Mouse (Mus musculus) heart, embryonic 10.5 days (tissue): ENCODE data around the gene Barx1. TPM values are rescaled to one million over a fixed set of nuclear protein-coding genes. Genes with fewer than 3 reads are reported as not detected.
A peak's percentile ranks its signal among the peaks of the same experiment; 100 is the strongest.

Experiments used
- DNase-seq: peaks from one replicate; pipeline ENCODE4 v3.0.0-alpha.2; 2017; ENCODE audit warnings: low spot score
- H3K27ac ChIP-seq: fragments of 300-500 bp; sonication (generic); 2 replicates; pipeline ENCODE4 v1.5.1; 2016; ENCODE audit warnings: mild to moderate bottlenecking
- H3K27me3 ChIP-seq: fragments of 300-500 bp; sonication (generic); 2 replicates; pipeline ENCODE4 v1.6.1; 2016; ENCODE audit warnings: mild to moderate bottlenecking; ENCODE audit not compliant: poor library complexity, insufficient read depth, severe bottlenecking
- H3K36me3 ChIP-seq: fragments of 300-500 bp; sonication (generic); 2 replicates; pipeline ENCODE4 v1.6.1; 2016; ENCODE audit warnings: mild to moderate bottlenecking, moderate library complexity
- H3K4me1 ChIP-seq: fragments of 300-500 bp; sonication (generic); 2 replicates; pipeline ENCODE4 v1.6.1; 2016; ENCODE audit warnings: mild to moderate bottlenecking
- H3K4me3 ChIP-seq: fragments of 300-500 bp; sonication (generic); 2 replicates; pipeline ENCODE4 v1.5.1; 2016; ENCODE audit warnings: mild to moderate bottlenecking, moderate library complexity
- H3K9me3 ChIP-seq: fragments of 300-500 bp; sonication (generic); 2 replicates; pipeline ENCODE4 v1.6.1; 2016; ENCODE audit warnings: mild to moderate bottlenecking, moderate library complexity
- WGBS: fragments of 180-500 bp; shearing (Covaris S2); methylation state at CpG from one replicate; pipeline ENCODE4 v1.1.7; 2016; 5-methylcytosine and 5-hydroxymethylcytosine counted together
- polyA plus RNA-seq: library from polyadenylated mRNA; unstranded; fragments of >200 nt; fragmentation: Nextera tagmentation; extraction: Ambion mirVana; gene quantifications from 2 replicates; pipeline ENCODE4 v1.2.1, GENCODE M21; 2016

Barx1 gene
- polyA plus RNA-seq, 1 experiment from 2014 or later = 11.7 TPM

DNA sequence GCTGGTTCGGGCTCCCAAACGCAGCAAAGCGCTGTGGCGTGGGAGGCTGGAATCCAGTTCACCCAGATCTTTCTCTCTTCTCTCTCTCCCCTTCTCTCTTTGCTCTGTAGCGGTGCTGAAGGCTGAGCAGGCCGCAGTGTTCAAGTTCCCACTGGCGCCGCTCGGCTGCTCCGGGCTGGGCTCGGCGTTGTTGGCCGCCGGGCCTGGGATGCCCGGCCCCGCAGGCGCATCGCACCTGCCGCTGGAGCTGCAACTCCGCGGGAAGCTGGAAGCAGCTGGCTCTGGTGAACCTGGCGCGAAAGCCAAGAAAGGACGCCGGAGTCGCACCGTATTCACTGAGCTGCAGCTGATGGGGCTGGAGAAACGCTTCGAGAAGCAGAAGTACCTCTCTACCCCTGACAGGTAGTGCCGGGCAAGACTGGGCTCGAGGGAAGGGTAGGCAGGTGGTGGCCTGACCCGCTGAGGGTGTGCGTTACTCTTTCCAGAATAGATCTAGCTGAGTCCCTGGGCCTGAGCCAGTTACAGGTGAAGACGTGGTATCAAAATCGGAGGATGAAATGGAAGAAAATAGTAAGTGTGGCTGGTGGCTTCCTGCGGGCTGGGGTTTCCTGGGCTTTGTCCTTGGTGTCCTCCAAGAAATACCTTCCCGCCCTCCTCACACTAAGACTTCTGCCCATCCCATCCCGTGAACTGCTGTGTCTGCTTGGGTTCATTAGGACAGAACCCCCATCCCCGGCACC is 2.3 kb downstream of the Barx1 start:
- H3K4me1 ChIP-seq = peaks cover 55% of the 10 kb centered on the region
- 2% methylated on average over 39 of the region's 39 CpGs for WGBS

DNA sequence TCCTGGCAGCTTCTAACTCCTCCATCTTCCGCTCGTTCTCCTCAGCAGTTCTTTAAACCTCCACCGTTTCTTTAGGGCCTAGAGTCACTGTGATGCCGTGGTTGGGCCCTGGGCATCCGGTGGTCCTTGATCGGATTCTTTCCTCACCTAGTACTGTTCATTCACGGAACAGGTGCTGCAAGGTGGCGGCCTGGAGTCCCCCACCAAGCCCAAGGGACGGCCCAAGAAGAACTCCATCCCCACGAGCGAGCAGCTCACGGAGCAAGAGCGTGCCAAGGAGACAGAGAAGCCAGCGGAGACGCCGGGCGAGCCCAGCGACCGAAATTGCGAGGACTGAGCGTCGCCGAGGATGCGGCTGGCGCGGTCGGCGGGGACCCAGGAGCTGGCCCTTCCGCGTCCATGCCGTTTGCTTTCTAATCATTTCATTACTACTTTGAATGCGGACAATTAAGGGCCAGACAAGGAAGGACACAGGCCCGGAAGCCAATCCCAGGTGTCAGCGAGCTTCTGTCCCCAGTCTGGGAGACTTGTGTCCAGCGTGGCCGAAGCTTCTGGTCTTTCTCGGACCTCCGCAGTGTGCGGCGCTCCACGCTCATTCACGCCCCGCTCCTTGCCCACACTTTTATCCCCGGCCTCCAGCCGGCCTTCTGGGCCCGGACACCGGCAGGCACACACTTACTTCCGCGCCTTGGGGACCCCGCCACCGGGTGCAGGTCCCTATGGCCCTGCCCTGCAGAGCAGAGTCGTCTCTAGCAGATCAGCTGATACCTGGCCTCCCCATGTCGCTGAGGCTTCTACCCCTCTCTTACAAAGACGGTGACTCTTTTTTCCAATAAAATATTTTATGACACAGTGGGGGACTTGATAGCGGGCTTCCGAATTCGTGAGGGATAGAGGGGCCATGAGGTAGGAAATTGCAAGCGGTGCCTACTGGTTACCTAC is 3.1 kb downstream of the Barx1 start:
- no peaks in the 10 kb centered on the region for H3K36me3 ChIP-seq
- no peak for DNase-seq
- H3K4me3 ChIP-seq = peak overlapping the region; percentile 32
- H3K4me1 ChIP-seq = peaks cover 50% of the 10 kb centered on the region
- H3K27ac ChIP-seq = no peak overlapping the region
- H3K27me3 ChIP-seq = peaks cover 100% of the 10 kb centered on the region
- 3% methylated on average over 58 of the region's 58 CpGs for WGBS
- no peaks in the 10 kb centered on the region for H3K9me3 ChIP-seq

More for the DNA sequence above, 2.3 kb downstream of the Barx1 start:
- Histone ChIP-seq H3K9me3 (no peaks in the 10 kb centered on the region), H3K4me3 (peak overlapping the region; percentile 32; the same call in 1 of the 2 replicates), H3K36me3 (no peaks in the 10 kb centered on the region), H3K27me3 (peaks cover 100% of the 10 kb centered on the region), H3K27ac (0 out of 2 replicates have a peak overlapping the region, but pooled peaks have one; percentile 26)
- DNase-seq = no peak

DNA sequence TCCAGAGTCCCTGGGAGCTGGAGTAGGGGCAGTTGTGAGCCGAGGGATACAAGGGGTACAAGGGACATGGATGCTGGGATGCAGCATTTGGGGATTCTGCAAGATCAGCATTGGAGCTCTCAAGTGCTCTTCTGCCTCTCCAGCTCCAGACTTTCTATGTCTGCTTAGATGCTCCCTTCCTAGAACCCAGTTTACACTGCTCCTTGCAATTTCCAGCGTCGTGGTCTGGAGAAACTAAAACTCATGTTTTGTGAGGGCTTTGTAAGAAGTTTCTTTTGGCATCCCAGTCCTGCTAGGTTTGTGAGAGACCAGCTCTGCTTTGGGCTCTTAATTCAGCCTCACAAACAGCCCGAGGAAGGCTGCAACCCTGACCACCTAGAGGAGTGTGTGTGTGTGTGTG is 4.7 kb downstream of the Barx1 start:
- Histone ChIP-seq H3K27ac (no peak overlapping the region), H3K4me1 (peaks cover 48% of the 10 kb centered on the region), H3K4me3 (no peak overlapping the region), H3K9me3 (no peaks in the 10 kb centered on the region), H3K36me3 (no peaks in the 10 kb centered on the region), H3K27me3 (peaks cover 100% of the 10 kb centered on the region)
- WGBS = 10% methylated on average over 4 of the region's 4 CpGs
- DNase-seq = no peak

DNA sequence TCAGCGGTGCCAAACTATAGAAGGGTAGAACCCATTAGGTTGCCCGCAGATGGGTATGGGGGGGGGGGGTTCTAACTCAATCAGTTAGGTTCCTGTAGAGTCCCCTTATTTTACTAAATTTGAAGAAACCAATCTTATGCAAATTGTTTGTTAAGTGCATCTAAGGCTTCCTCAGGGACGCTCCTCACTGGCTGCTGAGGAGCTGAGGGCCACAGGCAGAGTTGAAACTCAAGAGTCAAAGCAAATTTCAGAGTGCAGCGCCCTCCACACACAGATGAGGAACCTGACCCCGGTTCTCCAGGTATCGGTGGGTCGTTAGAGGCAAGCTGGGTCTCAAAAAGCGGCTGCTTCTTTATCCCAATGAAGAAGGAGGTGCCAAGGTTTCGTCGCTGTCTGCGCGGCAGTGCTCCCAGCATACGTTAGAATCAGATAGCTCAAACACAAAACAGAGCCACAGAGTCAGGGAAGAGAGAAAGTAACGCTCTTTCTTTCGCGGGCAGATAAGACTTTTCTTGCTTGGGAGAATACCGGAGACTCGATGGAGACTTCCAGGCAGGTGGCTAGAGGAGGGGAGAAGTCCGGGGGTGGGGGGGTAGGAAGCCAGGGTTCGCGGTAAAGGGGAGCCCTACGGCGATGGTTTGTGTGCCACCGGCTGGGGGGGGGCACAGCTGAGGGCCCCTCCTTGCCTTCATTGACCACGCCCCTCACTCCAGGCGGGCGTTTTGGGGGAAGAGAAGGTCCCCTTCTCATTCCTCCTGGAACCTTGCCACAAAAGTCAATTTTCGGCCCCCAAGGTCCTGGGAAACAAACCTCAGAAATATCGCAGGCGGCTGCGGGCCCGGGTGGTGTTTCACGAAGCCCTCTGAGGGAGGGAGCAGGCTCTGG is 5.5 kb downstream of the Barx1 start:
- peak overlapping the region; percentile 55 for H3K4me3 ChIP-seq
- WGBS = 1% methylated on average over 33 of the region's 33 CpGs
- H3K4me1 ChIP-seq = peaks cover 44% of the 10 kb centered on the region
- peak overlapping the region; percentile 26; the same call in 1 of the 2 replicates for H3K27ac ChIP-seq
- no peak for DNase-seq
- H3K27me3 ChIP-seq = peaks cover 100% of the 10 kb centered on the region
- no peaks in the 10 kb centered on the region for H3K9me3 ChIP-seq
- no peaks in the 10 kb centered on the region for H3K36me3 ChIP-seq

DNA sequence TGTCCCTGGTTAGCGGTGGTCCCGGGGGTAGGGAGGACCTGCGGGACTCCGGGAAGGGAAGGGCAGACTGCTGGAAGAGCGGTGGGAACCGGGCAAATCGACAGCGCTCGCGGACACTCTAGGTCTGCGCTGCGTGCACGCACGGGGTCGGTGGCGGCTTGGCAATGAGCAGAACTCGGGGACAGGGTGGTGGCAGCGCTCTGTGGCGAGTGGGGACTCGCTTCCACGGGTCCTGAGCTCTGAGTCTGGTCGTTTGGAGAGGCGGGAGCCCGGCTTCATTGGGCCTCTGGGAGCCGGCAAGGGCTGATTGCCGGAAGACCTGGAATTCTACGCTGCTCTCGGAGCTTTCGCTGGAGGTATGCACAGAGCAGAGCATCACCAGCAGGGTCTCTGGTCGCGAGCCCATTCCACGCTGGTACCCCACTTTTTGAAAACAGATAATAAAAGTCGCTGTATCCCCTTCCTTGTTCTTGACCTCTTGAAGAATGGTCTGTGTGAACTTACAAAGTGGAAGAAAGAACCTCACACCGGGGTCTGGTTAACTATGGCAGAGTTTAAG is 6.3 kb downstream of the Barx1 start:
- under 1% methylated on average over 34 of the region's 34 CpGs for WGBS
- H3K4me1 ChIP-seq = peaks cover 40% of the 10 kb centered on the region
- H3K4me3 ChIP-seq = peak overlapping the region; percentile 55
- peak overlapping the region; percentile 26 for H3K27ac ChIP-seq
- H3K36me3 ChIP-seq = no peaks in the 10 kb centered on the region
- DNase-seq = no peak
- peaks cover 100% of the 10 kb centered on the region for H3K27me3 ChIP-seq
- H3K9me3 ChIP-seq = no peaks in the 10 kb centered on the region

DNA sequence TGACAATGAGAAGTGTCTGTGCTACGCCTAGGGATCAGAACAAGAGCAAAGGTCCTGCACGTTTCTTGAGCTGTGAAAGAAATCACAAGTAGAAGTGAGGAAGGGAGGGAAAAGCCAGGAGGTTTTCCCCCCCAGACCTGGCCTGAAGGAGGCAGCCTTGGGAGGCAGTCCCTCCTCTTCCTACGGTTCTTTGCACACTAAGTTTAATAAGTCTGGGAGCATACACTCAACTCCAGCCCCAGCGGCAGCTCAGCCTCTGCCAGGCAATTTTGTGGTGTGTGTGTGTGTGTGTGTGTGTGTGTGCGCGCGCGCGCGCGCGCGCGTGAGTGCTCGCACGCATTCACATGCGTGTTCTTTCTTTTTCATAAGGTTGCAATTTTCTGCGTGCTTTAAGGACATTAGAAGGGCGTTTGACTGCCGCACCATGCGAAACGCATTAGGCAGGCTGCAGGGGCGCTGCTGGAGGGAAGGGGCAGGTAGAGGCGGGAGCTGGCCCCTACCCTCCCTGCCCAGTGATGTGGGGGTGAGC is 9.6 kb downstream of the Barx1 start:
- H3K27me3 ChIP-seq = peaks cover 96% of the 10 kb centered on the region
- no peaks in the 10 kb centered on the region for H3K36me3 ChIP-seq
- no peak for DNase-seq
- 2% methylated on average over 24 of the region's 24 CpGs for WGBS
- H3K27ac ChIP-seq = peak overlapping the region; percentile 42; the same call in 1 of the 2 replicates
- H3K4me3 ChIP-seq = peak overlapping the region; percentile 51
- H3K9me3 ChIP-seq = no peaks in the 10 kb centered on the region
- peaks cover 23% of the 10 kb centered on the region for H3K4me1 ChIP-seq

DNA sequence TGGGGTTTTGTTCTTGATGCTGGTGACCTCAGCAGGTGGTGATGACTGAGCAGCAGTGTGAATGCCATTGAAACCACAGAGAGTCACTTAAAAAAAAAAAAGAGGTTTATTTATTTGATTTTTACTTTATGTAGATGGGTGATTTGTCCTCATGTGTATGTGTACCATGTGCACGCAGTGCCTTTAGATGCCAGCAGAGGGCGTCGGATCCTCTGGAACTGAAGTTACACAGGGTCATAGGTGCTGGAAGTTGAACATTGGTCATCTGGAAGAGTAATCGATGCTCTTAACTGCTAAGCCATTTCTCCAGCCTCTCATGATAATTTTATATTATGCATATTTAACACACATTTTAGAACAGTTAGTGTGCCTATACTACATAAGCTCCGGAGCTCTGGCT is 11.8 kb downstream of the Barx1 start:
- H3K36me3 ChIP-seq = no peaks in the 10 kb centered on the region
- no peak overlapping the region for H3K4me3 ChIP-seq
- no peaks in the 10 kb centered on the region for H3K9me3 ChIP-seq
- no peak overlapping the region for H3K27ac ChIP-seq
- no peak for DNase-seq
- 78% methylated on average over 5 of the region's 5 CpGs for WGBS
- H3K4me1 ChIP-seq = peaks cover 8% of the 10 kb centered on the region
- peaks cover 94% of the 10 kb centered on the region for H3K27me3 ChIP-seq

DNA sequence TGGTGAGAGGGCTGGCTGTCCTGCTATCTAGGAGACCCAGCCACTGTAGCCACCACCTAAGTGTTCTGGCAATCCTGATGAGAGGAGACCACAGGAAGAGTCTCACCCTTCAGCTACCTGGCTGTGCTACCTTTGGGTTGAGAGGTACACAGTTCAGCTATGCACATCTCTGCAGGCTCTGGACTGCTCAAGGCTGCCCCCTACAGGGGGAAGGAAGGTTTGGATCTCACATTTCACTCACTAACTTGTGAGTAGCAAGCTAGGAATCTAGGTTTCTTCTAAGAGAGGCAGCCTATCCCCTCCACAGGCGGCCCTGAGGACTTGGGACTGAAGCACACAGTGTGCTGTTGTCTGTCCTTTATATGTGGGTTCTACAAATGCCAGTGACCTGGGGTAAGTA is 16.6 kb downstream of the Barx1 start:
- Histone ChIP-seq H3K4me3 (no peak overlapping the region), H3K27me3 (peaks cover 66% of the 10 kb centered on the region), H3K9me3 (no peaks in the 10 kb centered on the region), H3K27ac (no peak overlapping the region), H3K4me1 (no peaks in the 10 kb centered on the region), H3K36me3 (no peaks in the 10 kb centered on the region)
- WGBS = 46% methylated on average over 1 of the region's 1 CpGs
- DNase-seq = no peak

DNA sequence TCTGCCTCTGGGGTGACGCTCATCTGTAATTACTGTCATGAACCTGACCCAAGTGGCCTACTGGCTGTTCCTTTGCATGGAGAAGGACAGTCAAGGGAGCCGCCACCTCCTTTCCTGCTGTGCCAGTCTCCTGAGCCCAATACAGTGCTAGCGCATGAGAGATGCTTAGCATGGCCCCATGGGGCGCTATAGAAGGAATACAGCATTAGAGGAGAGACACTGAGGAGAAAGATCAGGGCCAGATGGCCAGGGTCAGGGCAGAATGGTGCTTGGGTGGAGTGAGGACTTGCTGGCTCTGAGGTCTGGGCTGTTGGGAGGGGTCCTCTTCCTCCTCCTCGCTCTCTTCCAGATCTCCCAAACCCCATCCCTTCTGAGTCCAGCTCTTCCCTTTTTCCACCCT is 23.9 kb downstream of the Barx1 start:
- no peak for DNase-seq
- Histone ChIP-seq H3K27ac (no peak overlapping the region), H3K27me3 (peaks cover 43% of the 10 kb centered on the region), H3K9me3 (no peaks in the 10 kb centered on the region), H3K4me3 (no peak overlapping the region), H3K4me1 (no peaks in the 10 kb centered on the region), H3K36me3 (no peaks in the 10 kb centered on the region)
- 52% methylated on average over 5 of the region's 5 CpGs for WGBS

DNA sequence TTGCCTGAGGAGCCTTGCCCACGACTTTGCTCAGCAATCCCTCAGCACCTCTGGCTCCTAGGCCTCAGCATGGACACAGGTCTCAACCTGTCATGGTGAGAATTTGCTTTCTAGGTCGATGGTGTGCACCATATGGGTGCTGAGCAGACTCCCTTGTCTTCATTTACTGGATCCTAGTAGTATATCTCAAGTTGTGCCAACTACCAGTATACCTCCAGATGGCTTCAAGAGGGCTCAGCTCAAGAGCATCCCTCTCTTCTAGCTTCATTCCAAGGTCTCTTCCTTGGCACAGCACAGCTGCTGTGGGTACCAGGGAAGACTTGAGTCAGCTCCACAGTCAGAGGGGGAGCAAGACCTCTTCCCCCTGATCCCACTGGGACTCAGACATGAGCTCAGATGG is 29.2 kb downstream of the Barx1 start:
- WGBS = 64% methylated on average over 2 of the region's 2 CpGs
- peaks cover 25% of the 10 kb centered on the region for H3K27me3 ChIP-seq
- no peak for DNase-seq

DNA sequence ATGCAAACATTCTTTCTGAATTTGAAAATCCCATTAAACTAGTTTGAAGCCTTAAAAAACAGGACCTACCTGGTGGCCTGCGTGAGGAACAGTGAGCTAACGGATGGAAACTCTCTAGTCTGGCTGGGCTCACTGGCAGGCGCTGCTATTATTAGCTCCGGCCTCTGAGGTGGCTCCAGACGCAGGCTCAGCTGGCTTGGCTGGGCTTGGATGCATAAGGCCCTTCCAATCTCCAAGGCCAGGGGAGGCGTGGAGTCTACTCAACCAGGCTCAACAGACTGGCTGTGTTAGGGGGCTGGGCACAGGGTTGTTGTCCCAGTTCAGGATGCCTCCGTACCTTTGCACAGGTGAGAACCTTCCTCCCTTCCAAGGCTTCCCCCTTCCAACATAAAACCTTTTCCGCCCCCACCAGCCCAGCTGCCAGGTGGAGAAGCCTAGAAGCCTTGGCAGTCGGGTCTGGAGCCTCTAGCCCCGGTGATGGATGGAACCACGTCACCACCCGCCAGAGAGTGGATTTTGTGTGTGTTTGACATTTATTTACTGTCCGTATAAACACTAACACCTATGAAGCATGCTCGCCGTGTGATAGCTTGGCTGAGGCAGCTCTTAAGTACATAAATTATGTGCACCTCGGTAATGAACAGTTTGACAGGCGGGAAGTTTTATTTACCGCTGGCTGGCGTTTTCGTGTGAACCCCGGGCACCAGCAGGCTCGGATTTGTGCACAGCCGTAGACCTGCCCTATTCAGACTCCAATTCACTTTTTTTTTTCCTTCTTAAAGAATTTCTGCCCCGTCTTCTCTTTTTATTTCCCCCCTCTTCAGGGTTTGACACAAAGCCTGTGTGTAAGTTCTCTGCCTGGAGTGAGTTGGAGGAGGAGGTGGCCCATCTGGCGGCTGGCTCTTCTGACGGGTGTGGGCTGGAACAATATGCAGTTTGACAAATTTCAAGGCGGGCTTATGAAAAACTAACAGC is 31.6 kb downstream of the Barx1 start:
- Histone ChIP-seq H3K4me3 (no peak overlapping the region), H3K27ac (peak overlapping the region; percentile 68), H3K36me3 (no peaks in the 10 kb centered on the region), H3K27me3 (0 out of 2 replicates have a peak, but pooled peaks cover 9% of the 10 kb centered on the region), H3K9me3 (no peaks in the 10 kb centered on the region), H3K4me1 (peaks cover 60% of the 10 kb centered on the region)
- peak; percentile 87 for DNase-seq
- 58% methylated on average over 27 of the region's 27 CpGs for WGBS

More for the DNA sequence above, 29.2 kb downstream of the Barx1 start:
- H3K27ac ChIP-seq = no peak overlapping the region
- H3K4me3 ChIP-seq = no peak overlapping the region
- no peaks in the 10 kb centered on the region for H3K36me3 ChIP-seq
- H3K4me1 ChIP-seq = peaks cover 48% of the 10 kb centered on the region
- no peaks in the 10 kb centered on the region for H3K9me3 ChIP-seq
